Mouse (Mus musculus): Measurements from ENCODE around the gene Cyp11a1. TPM values are rescaled to one million over a fixed set of nuclear protein-coding genes. Genes with fewer than 3 reads are reported as not detected.

Cyp11a1 gene
- polyA plus RNA-seq (2012; rRNA removed): 0.36 and 0.37 TPM in 2 replicates

DNA sequence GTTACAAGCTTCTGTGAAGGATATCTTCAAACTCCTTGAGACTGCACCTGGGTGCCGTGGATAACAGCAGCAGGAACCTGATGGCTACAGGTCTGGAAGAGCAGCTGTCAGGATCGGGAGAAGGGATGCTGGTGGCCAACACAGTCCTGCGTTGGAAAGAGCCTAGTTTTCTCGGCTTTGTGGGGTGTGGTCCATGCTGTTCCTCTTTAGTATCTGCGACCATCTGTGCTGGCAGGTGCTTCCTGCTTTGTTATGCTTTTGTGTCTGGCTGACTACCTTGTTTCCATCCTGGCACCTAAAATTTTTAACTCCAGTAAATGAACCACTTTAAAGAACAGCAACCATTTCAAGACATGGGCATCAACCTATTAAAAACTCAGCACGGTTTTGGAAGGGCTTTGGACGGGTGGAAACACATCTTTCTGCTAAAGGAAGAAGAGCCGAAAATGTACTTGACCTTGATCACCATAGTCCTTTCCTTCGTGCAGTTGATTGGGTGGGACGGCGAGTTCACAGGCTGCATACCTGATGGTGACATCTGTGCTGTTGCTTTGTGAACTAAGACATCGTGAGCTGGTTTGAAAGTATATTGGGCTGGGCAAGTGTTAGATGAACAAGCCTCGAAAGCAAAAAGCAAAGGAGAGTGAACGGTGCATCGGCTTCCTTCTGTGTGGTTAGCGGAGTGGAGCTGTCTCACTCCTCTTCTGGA lies at the start of gene Cyp11a1:
Gene Cyp11a1 (plus strand): TSS at position 659 of the 709 bp plus-strand sequence.
- no peak for DNase-seq (ENCODE audit: low spot score)

DNA sequence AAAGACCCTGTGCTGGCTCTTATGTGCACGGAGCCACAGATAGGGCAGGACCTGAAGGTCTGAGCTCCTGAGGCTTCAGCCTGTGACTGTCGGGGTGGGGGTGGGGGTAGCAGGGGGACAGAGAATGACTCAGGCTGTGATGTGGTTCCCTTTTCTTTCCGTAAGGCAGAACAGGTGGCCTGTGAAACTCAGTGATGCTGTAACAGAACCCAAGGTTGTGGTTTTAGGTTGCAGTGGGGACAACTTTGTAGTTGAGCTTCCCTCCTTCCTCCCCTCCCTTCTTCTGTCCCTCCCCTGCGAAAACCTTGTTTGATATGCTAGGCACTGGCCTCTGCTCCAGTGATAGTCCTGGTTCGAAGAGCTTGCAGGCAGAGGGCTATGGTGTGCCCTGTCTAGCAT lies 49.4 kb upstream of the Cyp11a1 start:
- no peak for DNase-seq (ENCODE audit: low spot score)

DNA sequence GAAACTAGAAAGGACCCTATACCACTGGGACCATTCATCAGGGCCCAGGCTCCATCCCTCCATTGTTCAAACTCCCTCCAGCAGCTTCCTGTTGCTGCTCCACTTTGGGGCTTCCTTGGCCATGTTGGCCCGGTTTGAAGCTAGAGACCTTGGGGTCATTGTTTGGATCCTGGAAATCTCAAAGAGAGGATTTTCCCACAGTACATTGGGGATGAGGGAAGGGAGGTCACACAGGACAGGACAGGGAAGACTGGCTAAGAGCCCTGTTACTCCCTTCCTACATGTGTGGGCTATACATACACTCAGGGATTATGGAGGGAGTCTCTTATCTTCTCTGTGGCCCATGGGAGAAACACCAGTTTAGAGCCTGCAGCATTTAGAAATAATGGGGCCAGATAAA lies 47.6 kb upstream of the Cyp11a1 start:
- DNase-seq (ENCODE audit: low spot score): no peak

DNA sequence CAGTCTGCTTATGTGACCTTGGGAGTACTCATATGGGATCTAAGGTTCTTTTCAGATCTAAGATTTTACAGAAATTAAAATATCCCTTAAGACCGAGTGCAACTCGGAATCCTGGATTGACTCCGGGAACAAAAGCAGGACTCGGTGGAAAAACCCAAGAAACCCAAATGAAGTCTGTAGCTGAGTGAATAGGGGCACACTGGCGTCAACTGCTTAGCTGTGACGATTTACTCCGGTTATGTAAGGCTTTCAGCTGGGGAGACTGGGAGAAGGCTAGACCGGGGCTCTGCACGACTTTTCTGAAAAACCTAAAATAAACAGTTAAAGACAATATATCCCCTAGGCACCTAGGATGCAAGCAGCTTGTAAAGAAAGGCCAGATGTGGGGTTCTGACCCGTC lies 46.8 kb upstream of the Cyp11a1 start:
- no peak for DNase-seq (ENCODE audit: low spot score)

DNA sequence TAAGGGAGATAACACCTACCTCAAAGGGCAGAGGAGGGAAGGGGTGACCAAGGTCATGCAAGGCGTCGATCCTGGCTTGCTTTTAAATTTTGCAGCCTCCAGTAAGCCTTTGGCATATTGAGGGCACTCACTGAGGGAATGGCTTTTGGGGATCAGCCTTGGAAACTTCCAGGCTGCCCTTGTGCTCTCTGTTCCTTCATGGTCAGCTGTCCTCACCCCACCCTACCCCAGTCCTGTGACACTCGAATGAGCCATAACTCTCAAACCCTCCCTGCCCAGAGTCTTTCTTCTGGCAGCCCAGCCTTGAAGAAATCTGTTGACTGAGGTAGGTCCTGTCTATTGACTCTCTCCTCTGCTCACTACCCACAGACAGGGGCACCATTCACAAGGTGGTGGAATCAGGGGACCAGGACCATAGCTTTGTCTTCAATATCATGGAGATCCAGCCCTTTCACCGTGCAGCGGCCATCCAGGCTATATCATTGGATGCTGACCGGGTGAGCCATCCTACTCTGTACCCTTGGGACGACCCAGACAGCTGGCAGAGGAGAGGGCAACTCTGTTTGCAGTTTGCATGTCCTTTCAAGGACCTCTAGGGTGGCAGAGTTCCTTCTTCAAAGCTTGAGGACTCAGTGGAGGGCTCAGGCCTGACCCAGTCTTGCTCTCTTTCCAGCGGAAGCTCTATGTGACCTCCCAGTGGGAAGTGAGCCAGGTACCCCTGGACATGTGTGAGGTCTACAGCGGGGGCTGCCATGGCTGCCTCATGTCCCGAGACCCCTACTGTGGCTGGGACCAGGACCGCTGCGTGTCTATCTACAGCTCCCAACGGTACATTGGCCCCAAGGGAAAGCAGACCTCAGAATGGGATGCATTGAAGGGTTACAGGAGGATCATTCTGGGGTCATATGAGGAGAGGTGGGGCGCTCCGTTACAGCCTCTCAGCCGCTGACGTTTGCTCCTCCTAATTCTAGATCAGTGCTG lies 46.0 kb upstream of the Cyp11a1 start:
- DNase-seq (ENCODE audit: low spot score): no peak

DNA sequence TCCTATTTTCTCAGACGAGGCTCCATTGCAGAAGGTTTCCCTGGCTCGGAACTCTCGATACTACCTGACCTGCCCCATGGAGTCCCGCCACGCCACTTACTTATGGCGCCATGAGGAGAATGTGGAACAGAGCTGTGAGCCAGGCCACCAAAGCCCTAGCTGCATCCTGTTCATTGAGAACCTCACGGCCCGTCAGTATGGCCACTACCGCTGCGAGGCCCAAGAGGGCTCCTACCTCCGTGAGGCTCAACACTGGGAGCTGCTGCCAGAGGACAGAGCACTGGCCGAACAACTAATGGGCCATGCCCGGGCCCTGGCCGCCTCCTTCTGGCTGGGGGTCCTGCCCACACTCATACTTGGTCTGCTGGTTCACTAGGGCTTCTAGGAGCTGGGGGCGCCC lies 45.0 kb upstream of the Cyp11a1 start:
- DNase-seq (ENCODE audit: low spot score): no peak

DNA sequence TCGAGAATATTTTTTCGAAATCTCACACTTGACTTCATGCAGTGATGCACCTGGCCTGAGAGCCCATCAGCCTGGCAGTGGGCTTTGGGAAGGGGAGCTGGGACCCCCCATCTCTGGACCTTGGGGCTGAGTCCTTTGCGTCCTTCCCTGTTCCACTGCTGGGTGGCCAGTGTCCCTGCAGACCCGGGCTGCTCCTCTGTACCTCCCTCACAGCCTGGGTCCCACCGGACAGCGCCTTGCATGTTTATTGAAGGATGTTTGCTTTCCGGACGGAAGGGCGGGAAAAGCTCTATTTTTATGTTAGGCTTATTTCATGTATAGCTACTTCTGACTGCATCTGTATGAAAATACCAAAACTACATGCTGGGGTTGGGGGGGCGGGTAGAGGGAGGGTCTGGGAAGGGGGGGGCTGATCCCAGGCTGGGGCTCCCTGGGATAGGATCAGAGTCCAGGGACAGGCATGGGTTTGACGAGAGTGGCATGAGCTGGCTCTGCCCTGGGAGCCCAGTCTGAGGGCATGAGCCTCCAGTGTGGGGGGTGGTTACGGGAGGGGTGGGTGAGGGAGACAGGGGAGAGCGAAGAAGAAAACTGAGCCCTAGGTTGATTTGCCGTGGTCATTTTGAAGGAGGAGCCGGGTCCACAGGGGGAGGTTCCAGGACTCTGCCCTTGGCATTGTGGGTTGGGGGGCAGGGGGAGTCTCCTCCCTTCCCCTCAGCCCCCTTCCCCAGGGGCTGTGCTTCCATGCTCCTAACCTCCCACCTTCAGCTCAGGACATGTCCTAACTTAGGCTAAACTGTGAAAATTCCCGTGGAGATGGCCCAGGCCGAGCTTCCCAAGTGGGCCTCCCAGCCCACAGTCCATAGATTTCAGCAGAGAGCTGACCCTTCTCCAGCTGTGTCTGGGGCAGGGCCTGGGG lies 44.1 kb upstream of the Cyp11a1 start:
- no peak for DNase-seq (ENCODE audit: low spot score)

DNA sequence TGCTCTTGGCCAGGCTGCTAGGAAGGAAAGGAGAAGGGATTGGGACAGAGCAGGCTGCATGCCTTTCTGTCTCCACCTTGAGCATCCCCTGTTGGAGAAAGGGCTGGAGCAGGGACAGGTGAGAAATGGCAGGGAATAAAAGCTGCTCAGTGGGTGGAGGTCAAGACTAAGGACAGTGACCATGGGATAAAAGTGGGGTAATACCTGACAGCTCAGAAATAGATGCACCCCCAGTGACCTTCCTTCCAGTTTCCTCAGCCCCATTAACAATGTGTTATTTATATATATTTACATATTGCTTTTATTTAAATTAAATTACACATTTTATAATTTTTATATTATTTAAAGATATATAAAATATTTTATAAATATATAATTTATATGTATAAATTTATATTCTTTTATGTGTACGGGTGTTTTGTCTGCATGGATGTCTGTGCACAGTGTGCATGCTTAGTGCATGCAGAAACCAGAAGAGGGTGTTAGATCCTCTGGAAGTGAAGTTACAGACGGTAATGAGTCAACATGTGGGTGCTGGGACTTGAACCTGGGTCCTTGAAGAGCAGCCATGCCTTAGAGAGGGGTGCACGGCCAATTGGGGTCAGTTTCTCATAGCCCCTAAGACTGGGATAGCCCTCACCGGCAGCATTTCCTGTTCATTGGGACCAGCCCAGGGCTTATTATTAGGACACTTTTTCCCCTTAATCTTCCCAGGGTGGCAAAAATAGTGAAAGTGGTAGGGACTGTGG lies 42.8 kb upstream of the Cyp11a1 start:
- no peak for DNase-seq (ENCODE audit: low spot score)

DNA sequence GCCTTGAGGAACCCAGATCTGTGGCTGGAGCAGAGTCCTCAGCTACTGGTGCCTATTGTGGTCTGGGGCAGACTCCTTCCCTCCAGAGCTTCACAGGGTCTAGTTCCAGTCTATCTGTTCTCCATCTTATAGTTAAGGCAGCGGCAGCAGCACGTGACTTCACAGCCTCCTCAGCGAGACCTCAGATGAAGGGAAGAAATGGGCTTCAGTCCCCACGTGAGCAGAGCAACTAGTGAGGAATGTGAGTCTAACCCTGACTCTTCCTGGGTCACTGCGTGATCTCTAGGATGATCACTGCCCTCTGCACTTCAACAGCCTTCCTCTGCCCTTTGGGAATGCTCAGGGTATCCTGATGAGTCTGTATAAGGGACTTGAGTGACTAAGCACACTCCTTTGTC lies 42.2 kb upstream of the Cyp11a1 start:
- no peak for DNase-seq (ENCODE audit: low spot score)

DNA sequence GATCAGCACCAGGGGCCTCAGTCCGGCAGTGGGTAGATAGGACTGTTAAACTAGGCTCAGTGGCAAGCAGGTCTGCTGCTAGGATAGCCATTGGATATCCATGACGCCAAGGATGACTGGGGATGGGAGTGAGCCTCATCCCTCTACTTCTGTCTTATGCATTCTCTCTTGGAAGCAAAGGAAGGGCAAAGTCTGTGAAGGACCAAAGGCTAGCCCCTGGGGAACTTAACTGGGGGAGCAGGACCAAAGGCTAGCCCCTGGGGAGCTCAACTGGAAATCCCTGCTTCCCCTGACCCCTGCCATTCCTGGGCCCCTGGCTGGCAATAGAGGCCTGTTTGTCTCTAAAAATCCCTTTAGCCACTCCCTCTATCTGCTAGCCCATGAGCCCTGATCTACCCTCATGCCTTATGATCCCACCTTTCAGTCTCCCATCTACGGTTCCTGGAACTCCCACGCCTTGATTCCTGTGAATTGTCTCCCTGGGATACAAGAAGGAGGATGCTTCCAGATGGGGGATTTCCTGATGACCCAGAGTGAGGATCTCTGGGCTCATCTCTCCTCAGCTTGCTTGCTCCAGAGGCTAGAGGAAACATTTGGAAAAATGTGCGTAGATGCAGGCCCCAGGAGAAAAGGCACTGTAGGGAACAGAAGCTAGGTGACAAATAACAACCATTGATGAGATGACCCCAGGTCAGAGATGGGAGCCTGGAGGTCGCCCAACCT lies 41.5 kb upstream of the Cyp11a1 start:
- no peak for DNase-seq (ENCODE audit: low spot score)

DNA sequence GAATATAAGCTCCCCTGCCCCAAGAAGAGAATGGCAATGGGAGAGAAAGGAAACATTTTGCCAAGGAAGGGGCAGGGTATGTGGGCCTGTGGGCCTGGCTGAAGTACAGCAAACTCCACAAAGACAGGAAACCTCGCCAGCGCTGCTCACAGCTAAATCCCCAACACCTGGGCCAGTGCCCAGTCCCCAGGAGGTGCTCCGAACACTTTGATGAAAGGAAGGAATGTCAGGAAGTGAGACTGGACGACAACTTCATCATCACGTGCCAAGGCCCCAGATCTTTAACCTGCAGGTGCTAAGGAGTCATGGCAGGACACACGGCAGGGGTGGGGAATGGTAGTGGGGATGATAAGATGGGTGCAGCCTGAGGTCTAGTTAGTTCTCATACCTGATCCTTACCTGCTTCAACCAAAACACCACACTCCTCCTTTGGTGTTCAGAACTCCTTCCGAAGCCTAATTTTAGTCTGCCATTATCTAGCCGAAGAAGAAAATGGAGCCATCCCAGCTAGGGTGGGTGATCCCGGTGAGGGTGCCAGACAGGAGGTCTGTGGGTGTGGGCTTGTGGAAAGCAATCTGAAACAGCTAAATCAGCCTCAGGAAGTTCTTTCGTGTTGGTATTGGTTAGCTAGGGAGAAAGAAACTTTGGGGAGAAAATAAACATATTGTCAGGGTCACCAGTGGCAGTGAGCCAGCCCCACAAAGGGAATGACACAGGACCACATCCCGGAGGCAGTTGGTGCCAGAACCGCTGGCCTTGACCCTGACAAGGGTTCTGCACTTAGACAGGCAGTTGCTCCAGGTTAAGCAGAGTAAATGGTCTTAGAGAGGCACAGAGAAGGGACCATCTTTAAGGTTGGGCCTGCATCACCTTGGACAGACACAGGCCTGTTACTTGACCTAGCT lies 40.7 kb upstream of the Cyp11a1 start:
- no peak for DNase-seq (ENCODE audit: low spot score)

DNA sequence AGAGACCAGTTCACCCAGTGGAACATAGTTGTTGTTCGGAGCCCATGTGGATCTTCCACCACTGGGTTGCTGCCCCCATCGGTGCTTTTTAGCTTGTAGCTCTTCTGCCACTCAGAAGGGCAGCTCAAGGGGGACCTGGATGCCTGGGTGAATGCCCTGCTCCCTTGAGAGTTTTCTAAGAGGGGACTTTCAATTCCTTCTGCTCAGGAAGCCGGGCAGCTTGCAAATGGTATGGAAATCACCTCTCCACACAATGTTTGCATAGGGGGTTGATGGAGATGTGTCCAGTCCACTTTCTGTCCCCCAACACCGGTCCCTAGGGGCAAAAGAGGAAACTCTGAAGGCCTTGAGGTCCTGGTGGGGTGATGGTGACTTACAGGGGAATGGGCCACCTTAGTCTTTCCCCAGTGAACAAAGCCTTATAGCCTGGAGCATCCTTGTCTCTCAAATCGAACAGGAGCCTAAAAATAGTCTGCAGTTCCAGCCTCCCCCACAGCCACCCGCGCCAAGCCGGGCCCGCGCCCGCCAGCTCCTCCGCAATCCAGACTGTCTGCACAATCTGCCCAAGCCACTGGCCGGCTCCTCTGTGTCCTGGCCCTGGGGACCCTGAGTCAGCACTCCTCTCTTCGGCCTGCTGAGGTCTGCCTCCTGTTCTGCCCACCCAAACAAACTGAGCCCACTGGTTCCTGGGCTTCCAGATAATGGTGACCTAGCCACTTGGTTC lies 38.8 kb upstream of the Cyp11a1 start:
- DNase-seq (ENCODE audit: low spot score): no peak

DNA sequence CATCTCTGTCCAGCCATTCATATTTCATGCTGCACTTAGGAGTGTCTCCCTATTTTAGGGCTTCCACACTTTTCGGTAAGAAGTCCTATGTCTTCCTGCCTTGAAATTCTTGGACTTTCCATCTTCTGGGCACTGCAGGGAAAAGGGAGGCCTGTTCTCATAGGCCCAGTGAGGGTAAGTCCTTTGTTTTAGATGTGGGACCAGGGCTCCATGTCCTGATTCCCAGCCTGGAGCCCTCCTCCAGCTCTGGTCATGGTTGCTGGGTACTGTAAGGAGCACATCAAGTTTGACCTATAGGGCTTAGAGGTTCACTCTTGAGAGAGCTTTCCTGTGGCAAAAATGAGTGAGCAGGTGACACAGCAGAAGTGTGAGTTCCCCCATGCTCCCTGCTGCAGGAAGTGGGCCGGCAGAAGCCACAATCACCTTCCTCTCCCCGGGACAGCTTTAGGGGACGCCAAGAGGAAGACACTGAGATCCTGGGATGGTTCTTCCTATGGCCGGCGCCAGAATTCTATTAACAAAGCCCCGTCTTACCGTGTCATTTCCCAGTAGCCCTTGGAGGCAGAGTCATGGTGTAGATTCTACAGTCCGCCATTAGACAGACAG lies 37.9 kb upstream of the Cyp11a1 start:
- DNase-seq (ENCODE audit: low spot score): no peak

DNA sequence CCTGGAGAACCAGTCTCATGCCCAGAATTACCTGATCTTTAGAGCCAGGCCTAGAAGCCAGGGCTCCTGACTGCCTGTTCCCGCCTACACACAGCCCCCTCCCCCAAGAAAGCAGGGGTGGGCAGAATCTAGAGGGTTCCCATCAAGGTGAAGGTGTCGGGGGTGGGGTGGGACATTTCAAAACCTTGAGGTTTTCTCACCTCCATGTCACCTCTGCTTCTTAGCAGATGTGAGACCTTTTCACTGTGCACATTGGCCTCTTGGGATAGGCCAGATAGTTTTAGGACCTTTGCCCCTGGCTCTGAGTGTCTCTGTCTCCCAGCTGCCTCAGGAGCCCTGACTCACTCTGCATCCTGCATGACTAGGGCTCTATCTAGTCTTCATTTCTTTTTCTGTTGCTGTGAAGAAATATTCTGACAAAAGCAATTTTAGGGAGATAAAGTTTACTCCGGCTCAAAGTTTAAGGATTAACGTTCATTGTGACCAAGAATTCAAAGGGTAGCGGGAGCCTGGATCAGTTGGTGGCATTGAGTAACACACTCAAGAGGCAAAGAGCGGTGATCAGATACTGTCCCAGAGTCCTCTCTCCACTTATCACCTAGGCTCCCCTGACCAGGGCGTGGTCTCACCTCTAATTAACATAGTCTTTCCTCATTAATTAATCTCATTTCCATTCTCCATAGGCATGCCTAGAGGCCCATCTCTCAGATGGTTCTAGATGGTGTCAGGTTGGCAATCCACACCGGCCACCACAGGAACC lies 37.2 kb upstream of the Cyp11a1 start:
- DNase-seq (ENCODE audit: low spot score): no peak

DNA sequence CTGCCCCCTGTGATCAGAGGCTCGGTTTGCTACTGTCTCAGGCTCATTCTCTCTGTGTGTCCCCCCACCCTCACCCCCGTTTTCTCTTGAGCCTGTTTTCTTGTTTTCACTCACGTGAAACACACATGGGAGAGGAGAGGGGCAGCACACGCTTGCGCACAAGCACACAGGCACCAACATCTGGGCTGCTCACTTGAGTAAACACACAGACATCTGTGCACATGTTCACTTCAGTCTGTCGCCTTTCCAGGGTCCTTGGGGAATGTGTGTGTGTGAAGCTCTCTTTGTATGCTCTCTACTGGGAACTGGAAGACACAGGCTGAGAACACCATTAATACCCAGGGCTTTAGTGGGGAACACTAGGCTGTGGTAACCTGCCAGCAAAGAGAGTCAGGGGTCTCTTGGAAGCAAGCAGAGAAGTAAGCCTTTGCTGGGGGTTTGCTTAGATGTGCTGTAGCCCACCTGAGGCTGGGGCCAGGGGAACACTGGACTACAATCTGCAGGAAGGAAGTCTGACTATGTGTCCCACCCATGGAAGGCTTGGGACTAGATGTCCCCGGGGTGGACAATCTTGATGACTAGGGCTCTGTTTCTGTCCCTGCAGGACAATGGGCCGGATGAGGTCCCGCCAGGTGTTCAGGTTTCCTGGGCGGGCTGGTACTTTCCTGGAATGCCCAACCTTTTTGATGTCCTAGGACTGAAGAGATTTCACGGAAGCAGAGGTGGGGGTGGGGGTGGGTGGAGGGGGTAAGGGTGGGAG lies 36.3 kb upstream of the Cyp11a1 start:
- no peak for DNase-seq (ENCODE audit: low spot score)

DNA sequence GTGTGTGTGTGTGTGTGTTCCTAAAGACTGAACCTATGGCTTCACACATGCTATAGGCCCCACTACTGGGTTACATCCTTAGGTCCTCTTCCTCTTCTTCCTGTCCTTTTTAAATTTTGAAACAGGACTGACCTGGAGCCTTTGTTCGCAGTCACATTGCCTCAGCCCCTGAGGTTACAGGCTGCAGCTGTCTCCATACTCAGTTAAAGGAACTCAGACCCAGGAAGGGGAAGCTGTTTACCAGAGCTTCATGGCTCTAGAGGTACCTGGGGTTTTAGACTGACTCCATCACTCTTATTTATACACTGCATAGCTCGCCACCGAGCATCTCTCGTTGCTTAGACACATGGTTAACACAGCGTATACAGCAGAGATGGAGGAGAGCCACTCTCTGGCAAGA lies 34.8 kb upstream of the Cyp11a1 start:
- DNase-seq (ENCODE audit: low spot score): no peak

DNA sequence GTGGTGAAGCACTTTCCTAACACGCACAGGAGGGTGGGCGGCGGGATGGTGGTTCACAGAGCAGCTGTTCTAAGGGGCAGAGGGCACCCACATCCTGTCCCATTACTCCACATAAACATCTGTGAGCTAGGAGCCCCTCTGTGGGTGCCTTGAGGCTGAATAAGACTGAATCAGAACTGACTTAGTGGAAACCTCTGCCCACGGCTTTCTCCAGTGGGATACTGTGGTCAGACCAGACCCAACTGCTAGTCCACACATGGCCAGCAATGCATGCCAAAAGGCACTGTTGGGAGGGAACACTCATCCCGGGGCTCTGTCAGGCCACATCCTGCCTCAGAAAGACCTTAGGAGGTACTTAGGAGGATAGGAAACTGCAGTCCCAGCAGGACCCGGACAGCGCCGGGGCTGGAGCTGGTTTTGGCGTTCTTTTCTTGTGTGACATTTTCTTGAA lies 34.0 kb upstream of the Cyp11a1 start:
- no peak for DNase-seq (ENCODE audit: low spot score)

Data from urinary bladder, adult 2 months (tissue).